Mouse (Mus musculus): ENCODE measurements around the gene Chsy1.

DNA sequence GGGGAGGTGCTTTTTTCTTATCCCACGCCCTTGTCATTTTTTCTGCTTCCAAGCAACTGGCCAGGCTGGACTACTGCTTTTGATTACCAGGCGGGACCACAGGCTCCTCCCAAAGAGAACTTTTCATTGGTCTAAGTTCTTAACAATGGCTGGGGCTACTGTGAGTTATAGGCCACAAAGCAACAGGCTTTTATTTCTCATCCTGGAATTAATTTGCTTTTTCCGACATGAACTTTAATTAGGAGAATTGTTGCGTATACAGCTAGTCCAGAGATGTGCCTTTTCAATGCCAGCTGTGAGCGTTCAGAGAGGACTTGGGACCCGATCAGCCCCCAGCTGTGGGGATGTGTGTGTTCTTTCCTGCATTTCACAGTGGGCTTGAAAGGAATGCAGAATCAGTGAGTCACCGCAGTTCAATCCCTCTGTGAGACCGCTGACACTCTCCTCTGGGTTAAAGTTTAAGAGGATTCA is 113.3 kb downstream of the Chsy1 start:
- TF ChIP-seq POLR2A (IDR thresholded peaks at IDR 0.05; ENCODE audit: borderline replicate concordance, low read depth, low read length) (no peak), CTCF (IDR thresholded peaks at IDR 0.05; ENCODE audit: low read depth, low read length) (no peak)

Data from bone marrow macrophage, adult 2 months (primary cell).